Mouse (Mus musculus) liver, embryonic 14.5 days (tissue): ENCODE data around the gene Hacl1.

Experiments used
- CTCF ChIP-seq: IDR thresholded peaks from 2 replicates; pipeline ENCODE4 v1.5.1; 2016; ENCODE audit warnings: antibody characterized with exemption, low read depth, control low read depth
- EP300 ChIP-seq: IDR thresholded peaks from 2 replicates; pipeline ENCODE4 v1.6.1; 2016; ENCODE audit warnings: antibody characterized with exemption, low read depth

GRCm38 (mm10) chr14:31665566-31665940, 24.5 kb upstream of the Hacl1 start:
- TF ChIP-seq EP300 = no peak
- no peak for TF ChIP-seq CTCF
